Comparison of ENCODE assay signal across 8 mouse cellular contexts in the genomic region with DNA sequence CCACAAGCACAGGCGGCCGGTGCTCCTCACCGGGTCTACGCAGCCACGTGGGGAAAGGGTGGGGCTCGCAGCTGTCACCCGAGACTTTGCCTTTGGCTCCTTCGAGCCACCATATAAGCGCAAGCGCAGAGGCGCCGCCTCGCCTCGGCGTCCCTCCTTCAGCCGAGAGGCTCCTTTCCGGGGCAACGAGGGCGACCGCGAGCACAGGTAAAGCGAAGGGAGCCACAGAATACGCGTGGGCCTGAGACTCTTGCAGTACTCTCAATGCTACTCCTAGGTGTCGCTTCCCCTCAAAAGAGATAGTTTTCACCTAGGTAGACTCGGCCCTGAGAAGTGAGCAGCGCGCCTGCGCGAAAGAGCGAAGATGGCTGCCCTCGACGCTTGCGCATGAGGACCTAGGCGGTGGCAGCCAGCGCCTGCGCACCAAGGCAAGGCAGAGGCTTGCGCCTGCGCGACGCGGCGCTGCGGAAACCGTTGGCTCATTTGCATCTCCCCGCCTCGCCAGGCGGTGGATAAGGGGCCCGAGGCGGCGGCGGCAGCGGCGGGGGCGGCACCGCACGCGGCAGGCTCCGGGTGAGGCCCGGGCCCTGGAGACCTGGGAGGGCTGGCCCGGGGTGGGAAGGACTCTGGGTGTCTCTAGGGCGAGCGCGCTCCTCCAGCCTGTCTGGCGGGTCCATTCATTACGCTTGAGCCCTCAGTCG. TPM values are rescaled to one million over a fixed set of nuclear protein-coding genes. Genes with fewer than 3 reads are reported as not detected.
DNase-seq lines count a peak whose midpoint lies in the region; ATAC-seq lines count a peak whose summit lies in the region.

A gene (plus strand): TSS at position 147 of the 701 bp plus-strand sequence.
A gene (minus strand): TSS at position 387 of the 701 bp plus-strand sequence.

- peak within 1 kb of the TSS; percentile 87 for H3K4me3 ChIP-seq in intestine, embryonic 14.5 days (ENCODE audit: low read depth, low read length)

- H3K4me2 ChIP-seq in intestine, embryonic 14.5 days (ENCODE audit: low read length): peak within 1 kb of the TSS; percentile 90

- peaks cover 19% of the 10 kb centered on the region for H3K4me1 ChIP-seq in intestine, embryonic 14.5 days (replicated peaks; ENCODE audit: control insufficient read depth, insufficient read depth, low read length)

- peak; percentile 93 for ATAC-seq in intestine, embryonic 14.5 days (replicated peaks; ENCODE audit: low FRiP score, low TSS enrichment, low read depth)

- under 1% methylated on average over 67 of the region's 67 CpGs for WGBS in intestine, embryonic 14.5 days

- H3K9me3 ChIP-seq in intestine, embryonic 14.5 days (ENCODE audit: control insufficient read depth, low read length): no peaks in the 10 kb centered on the region

- intact Hi-C loops in left cerebral cortex, postnatal 14 days (cut with DNase I): no loop called here

- peak; percentile 98 to 99 for DNase-seq in adrenal gland, adult (ENCODE audit: inconsistent age in 2 of 2, low spot score in 1 of 2)
- DNase-seq in embryo, embryonic 10.5 days (ENCODE audit: low spot score): peak; percentile 98
- peak; percentile 94 for DNase-seq in gastrocnemius, postnatal 25 days
- peak; percentile 99 for DNase-seq in intestine, embryonic 14.5 days (ENCODE audit: low spot score)
- DNase-seq in left cerebral cortex, postnatal 14 days (ENCODE audit: low spot score in 2 of 2): peak; percentile 97
- peak; percentile 98 for DNase-seq in mesoderm, embryonic 11.5 days (ENCODE audit: low read depth, low spot score)
- peak; percentile 92 to 93 for DNase-seq in right cerebral cortex, postnatal 36 days (ENCODE audit: low spot score in 2 of 2)
- DNase-seq in yolk sac, embryonic 10.5 days (ENCODE audit: low spot score): peak; percentile 95

- H3K27me3 ChIP-seq in intestine, embryonic 14.5 days (replicated peaks; ENCODE audit: control insufficient read depth, insufficient read depth, low read length): no peaks in the 10 kb centered on the region

- H3K27ac ChIP-seq in intestine, embryonic 14.5 days (ENCODE audit: low read depth): peak within 1 kb of the TSS; percentile 95

- peaks cover 48% of the 10 kb centered on the region for H3K36me3 ChIP-seq in intestine, embryonic 14.5 days (ENCODE audit: control insufficient read depth, insufficient read depth, low read length)

- H3K9ac ChIP-seq in intestine, embryonic 14.5 days (ENCODE audit: low read length): peak within 1 kb of the TSS; percentile 83

RNA-seq across cellular contexts. Expression of the first gene that starts in this region (rescaled TPM):
- total RNA-seq in gastrocnemius, postnatal 25 days (2021): 10 to 100 TPM; 43.1 to 45.0 TPM
- 28.1 and 31.7 TPM in 2 replicates for polyA plus RNA-seq in intestine, embryonic 14.5 days (2014; fragmentation: Nextera tagmentation; extraction: Ambion mirVana)
- total RNA-seq in left cerebral cortex, postnatal 14 days (2021): 100 to 1,000 TPM; 116 to 117 TPM

RNA-seq across cellular contexts. Expression of the second gene that starts in this region (rescaled TPM):
- total RNA-seq in gastrocnemius, postnatal 25 days (2021): 1 to 10 TPM; 7.6 to 8.2 TPM
- polyA plus RNA-seq in intestine, embryonic 14.5 days (2014; fragmentation: Nextera tagmentation; extraction: Ambion mirVana): 24.4 and 25.8 TPM in 2 replicates
- total RNA-seq in left cerebral cortex, postnatal 14 days (2021): 10 to 100 TPM; 57.1 to 68.7 TPM

Comparison
In these comparisons a context has a peak if more than half of its experiments do, and no peak if none do; other contexts are left out.
1. Peak in every context shown above with its lines: DNase-seq, ATAC-seq, H3K4me3 ChIP-seq and H3K27ac ChIP-seq.
2. RNA of the second gene that starts in this region (total RNA-seq): 57.1 to 68.7 TPM in left cerebral cortex, postnatal 14 days; 7.6 to 8.2 TPM in gastrocnemius, postnatal 25 days; every median in the first group is over 4 times any median in the second.